Mouse (Mus musculus): ENCODE measurements at regions not wholly inside any gene's neighbourhood (a gene's known extent, or its start where the extent isn't known, plus 50 kb on each side); places are given as distances from the start of the nearest gene placed in this dataset.

DNA sequence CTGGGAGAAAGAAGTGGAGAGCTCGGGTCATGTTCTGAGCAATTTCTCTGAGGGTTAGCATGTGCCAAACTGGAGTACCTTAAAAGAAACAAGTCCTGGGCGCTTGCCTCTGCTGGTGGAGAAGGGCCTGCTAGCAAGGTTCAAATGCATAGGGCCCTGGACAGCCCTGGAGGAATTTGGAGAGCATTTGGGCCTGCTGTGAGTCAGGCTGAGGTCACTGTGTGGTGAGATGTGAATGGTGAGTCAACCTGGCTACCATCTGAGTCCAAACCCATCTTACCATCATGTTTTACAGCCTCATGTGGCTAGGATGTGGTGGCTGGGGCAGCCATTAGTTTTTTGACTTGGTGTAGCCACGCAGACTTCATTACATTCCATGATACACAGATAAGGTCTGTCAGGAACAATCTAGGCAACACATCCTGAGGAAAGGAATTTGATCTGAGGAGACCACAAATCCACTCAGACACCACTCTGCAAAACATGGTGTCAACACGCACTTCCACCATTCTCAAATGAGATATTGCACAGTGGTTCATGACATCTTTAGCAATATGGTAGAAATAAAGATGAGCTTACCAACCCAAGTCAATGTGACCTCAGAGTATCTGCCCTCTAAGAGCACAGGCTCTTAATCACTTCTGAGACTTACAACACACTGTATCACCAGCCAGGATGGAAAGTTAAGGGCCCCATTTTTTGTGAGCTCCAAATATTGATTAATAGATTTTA is 83.1 kb downstream of the Thbs2 start:
- DNase-seq, result no peak

DNA sequence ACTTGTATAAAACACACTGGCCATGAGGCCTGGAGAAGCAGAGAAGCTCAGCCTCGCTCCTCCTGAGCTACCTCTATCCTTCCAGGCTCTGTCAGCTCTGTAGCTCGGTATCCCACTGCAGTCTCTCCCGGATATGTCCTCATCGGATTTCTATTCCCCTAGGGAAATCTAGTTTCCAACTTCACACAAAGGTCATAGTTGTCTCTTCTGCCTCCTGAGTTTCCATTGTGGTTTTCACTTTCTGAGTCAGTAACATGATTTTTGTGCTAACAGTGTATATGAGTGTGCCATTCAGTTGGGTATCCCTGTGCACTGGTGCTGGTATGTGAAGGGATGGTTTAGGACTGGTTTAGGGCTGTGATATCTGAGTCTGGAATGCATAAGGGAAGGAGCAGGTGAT is 85.2 kb downstream of the Thbs2 start:
- no peak for DNase-seq

DNA sequence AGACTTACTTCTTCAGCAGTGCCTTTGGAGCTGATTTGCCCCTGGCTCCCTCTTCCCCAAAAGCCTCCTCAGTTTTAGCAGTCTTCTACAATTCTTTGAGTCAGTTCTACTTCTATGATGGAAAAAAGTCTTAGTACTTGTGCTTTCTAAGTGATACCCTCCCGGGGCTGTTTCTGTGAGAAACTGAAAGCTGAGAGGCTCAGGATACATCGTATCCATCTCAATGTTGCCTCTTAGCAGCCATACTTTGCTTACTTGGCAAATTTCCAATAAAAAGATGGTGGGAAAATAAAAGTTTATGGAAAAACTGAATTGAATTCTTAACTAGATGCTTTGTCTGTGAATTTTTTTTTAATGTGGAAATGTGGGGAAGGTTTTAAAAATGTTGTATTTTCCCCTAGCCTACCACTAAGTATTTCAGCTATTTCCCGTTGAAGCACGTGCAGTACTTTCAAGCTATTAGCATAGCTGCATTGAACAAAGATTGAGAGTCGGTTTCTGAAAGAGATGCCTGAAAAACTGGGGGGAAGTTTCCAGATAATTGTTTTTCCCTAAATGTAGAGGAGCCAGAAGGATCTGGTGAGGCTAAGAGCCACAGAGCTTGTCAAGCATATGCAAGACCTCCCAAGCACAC is 87.6 kb downstream of the Thbs2 start:
- DNase-seq, result no peak

DNA sequence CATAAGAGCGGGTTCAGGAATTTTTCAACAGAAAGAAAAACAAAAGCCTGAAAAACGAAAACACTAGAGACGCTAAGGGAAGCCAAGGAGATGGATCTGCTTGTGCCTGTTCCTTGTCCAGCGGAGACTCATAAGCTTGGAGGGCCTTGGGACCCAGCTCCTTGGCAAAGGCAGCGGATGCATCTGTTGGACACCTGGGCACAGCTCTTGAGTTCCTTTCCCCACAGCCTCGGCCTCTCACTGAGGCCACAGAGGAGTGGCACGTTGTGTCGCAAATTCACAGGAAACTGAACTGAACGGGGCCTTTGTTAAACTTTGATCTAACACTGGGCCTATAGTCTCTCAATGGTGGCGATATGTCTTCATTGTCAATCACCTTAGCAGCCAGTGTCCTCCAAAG is 94.4 kb downstream of the Thbs2 start:
- DNase-seq, result no peak

DNA sequence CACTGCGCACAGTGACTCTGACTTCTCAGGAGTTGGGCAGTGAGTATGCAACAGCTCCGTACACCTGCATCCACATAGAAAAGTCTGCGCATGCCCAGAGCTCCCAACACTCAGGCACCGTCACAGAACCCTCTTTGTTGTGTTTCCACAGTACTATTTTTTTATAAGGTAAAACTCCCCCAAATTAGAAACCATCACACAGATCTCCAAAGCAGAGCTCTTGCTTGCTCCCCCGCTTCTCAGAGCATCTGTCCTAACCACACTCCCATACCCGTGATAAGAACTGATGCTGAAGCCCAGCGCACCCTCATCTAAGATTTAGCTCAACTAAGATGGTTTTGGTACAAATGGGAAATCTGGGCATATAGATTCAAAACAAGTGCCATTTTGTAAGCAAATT is 97.6 kb downstream of the Thbs2 start:
- DNase-seq, result no peak

DNA sequence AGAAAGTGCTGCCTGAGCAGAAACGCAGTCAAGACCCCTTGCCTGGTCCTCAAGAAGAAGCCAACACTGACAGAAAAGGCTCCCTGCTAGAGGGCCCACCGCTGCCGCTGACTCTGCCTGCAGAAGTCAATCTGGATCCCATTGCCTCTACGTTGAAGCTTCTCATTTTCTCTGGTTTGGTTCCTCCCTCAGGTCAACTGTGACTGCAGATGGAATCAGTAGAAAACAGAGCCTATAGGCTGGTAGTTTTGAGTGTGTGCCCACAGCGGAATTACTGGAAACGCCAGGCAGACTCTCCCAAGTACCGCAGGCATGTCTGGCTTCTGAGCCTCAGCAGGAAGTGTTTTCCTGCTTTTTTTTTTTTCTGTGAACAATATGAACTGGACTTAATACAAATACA is 98.5 kb downstream of the Thbs2 start:
- no peak for DNase-seq

DNA sequence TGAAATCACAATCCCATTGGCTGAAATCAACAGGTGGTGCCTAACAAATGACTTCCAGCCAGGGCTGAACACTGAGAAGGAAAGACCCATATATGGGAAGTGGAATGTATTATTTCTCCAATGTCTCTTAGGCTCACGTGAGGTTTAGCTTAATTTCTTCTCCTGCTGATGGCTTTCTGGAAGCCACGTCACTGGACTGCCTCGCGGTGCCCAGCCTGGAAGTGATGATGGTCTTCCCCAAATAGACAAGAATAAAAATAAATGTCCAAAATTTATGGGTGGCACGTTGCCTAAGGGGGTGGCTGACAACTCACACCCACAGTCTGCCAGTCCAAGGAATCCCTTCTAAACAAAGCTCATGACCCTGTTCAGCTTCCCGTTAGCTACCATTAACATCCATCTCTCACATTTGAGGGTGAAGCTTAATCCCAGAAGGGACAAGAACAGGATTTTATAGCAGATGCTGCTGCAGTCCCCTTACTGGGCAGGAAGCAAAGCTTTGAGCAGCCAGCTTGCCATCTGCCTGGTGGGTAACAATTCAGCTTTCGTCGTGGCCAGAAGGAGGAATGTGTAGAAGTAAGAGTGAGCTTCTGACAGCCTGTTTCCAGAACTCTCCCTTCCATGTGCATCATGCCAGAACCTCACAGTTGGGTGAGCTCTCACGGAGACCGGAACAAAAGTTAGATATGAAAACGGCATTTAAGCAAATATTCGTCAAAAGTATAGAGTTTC is 105.8 kb downstream of the Thbs2 start:
- peak; percentile 33 for DNase-seq

DNA sequence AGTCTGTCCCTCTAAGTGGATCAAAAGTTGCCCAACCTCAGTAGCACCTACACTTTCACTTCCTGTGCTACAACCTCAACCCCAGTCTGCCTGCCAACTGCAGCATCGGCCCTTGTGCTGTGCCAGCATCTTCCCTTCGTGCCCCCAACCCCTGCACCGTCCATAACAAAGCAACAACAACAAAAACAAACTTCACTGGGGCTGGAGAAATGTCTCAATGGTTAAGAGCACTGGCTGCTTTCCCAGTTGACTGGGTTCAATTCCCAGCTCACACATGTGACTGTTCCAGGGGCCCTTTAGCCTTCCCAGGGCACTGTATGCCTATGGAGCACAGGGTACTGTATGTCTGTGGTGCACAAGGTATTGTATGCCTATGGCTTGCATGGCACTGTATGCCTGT is 114.4 kb downstream of the Thbs2 start:
- no peak for DNase-seq

DNA sequence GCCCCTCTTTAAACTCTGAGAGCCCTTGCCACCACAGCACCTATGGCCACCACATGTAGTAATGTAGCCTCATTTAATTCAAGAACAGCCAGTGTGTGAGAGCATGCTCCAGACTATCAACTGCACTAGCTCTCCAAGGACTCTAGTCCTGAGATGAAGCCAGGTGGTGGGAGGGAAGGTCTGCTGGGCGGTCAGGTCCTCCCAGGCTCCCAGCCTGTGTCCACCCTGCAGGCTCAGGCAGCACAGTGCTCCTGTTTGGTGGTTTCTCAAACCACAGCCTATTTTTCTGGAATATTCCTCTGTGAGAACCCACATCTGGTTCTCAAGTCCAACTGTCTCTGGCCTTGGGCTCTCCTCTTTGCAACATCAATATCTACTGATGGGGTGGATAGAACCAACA is 115.3 kb downstream of the Thbs2 start:
- no peak for DNase-seq

DNA sequence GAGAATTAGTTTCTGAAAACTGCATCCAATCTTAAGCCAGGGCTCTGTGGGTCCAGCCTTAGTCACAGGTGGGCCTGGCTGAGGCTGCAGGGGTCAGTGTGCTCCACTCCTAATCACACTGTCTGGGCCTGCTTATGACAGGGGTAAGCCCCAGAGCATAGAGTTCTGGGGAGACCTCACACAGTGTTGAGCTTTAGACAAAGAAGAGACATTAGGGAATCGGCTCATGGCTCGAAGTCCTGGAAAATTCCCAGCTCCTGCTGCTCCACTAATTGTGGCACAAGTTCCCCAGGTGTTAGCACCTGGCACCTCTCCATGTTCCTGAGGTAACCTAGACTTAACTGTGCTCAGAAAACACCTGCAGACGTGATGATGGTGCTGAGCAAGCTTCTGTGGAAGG is 115.8 kb downstream of the Thbs2 start:
- DNase-seq, result no peak

DNA sequence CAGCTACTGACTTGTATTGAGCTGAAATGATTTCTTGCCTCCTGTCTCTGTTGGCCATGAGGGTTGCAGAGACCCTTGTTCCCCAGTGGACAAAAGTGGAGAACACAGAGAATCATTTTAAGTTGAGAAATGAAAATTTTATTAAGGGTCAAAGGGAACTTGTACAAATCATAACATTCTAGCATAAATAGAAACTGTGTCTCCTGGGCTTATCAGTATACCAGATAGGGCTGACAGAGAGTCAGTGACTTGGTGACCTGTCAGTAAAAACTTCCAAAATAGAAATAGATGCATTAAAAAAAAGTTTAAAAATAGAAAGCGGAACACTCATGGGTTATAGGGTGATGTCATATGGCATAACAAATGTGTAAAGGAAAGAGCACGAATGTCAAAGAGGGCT is 117.9 kb downstream of the Thbs2 start:
- DNase-seq, result no peak

DNA sequence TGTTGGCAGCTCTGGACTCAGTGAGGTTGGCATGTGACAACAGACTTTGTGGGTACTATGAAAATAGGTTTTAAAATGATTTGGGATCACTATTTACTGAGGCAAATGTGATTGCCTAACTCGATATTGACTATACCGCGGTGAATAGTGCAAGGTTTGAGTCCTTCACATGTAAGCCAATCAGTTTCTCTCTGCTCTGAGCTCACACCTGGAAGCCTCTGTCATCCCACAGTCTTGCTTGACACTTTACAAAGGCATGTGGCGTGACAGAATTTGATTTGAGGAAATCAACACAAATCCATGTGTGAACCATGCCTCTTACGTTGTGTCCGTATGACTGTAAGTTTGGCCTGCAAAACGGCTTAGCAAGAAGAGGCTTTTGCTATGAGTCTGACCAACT is 122.9 kb downstream of the Thbs2 start:
- no peak for DNase-seq

DNA sequence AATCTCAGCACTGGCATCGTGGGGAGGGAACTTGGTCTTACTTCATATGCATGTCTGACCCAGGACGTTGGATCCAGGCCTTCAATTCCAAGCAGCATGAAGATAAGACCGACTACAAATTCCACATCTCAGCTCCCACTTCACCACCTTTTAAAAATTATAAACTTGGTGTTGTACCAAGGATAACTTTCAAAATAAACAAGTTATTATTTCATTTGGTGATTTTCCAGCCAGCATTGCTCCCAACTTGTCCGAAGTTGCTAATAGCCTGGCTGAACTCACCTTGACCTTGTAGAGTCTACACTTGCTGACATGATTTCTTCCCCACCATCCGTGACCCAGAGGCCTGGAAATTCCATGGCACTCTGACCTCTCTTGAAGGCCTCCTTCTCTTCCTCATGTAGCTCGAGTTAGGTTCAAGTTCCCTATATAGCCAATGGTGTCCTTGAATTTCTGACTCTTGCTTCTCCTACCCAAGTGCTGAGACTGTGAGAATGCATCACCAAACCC is 123.7 kb downstream of the Thbs2 start:
- DNase-seq, result no peak

DNA sequence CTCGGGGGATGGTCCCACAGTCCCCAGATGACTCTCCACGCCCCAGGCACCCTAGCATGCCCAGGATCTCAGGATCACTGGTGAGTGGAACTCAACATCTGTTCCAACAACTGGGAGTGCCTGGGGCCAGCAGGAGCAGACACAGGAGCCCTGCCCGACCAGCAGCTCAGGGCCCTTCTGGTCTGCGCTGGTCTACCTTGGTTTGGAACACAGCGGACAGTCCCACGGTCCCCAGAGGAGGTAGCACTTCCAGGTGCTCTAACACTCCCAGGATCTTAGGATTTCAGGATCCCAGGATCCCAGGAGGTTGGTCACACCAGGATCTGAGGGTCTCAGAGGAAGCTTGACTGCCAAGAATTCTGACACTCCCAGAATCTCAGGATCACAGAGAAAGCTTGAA is 131.8 kb downstream of the Thbs2 start:
- no peak for DNase-seq

DNA sequence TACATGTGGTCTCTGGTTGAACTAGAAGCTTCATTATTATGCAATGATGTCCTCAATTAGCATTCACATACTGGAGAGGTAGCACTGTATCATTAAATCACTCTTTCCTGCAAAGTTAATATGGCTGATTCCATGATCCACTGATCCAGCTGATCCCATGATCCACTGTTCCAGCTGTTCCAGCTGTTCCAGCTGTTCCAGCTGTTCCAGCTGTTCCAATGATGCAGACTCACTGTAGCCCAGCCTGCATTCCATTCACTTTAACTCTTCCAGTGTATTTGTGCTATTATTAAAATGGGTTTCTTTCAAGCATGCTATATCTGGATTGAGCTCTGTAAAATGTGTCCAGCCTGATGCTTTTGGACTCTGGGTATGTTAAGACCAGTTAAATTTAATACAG is 136.8 kb downstream of the Thbs2 start:
- no peak for DNase-seq

DNA sequence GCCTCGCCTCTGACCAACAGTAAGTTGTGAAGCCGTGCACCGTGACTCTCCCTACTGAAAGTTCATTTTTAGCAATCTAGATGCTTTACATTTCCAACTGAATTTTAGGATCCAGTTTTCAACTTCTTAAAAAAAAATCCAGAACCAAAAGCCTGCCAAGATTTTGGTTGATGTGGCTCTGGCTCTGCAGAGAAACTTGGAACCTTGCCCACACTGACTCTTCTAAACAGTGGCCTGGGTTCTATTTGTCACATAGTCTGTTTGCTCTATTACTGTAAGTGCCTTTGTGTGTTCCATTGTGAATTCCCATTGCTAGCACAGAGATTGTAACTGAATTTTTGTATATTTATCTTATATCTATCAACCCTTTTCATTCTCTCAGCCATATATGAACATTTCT is 140.8 kb downstream of the Thbs2 start:
- DNase-seq, result no peak

DNA sequence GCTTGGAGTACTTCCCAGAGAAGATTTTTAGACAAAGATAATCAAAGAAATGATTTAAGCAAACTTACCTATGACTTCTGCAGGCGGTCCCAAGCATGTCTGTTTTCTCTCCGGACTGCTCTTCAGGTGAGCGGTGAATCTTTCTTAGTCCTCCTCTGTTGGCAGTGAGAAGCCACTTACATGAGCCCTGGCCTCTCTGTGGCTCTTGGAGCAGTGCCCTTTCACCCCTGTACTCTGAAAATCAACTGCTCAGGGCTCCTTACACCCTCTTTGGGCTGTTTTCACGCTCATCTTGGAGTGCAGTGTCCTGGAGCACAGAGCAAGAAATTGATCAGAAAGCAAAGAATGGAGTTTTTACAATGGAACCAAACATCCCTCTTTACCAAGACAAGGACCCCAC is 142.0 kb downstream of the Thbs2 start:
- no peak for DNase-seq

DNA sequence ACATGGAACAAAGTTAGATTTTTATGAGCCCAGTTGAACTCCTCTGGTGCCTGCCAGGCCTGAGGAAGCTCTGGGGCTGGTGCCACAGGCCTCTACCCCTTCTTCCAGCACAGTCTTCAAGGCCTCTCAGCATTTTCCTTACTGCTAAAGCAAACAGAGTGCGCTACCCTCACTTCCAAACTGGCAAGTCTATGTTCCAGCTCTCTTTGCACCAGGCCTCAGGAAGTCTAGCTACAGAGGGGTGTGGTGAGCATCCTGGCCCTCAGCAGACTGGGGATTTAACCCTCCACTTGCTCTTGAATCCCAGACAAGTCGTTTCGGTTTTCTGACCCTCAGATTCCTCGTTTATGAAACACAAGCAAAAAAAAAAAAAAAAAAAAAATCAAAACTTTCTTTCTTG is 142.4 kb downstream of the Thbs2 start:
- no peak for DNase-seq

DNA sequence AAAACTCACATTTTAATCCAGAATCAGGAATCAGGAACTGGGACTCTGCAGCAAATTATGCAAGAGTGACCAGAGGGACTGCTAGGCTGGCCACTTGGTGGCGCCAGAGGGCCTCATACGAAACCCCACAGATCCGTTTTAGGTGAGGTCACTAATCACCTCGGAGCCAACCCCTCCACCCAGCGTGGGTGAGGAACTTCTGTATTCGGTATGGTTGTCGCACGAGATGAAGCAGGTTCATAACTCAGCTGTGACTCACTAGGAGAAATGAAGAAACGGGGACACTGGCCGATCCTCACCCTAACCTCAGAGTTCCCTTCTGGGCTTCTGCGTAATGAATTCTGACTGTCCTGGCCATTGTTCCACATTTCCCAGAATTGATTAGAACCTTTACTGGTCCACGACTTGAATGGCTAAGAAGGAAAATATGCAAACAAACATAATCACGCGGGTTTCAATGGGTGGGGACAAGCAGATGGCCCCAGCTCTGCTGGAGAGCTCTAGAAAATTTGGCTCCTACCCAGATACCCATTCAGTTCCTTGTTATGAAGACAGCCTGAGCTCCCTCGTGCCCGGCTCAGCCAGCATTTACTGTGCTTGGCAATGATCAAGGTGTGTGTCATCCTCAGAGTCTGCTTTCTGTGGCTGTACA is 148.1 kb downstream of the Thbs2 start:
- DNase-seq, result peak; percentile 83

DNA sequence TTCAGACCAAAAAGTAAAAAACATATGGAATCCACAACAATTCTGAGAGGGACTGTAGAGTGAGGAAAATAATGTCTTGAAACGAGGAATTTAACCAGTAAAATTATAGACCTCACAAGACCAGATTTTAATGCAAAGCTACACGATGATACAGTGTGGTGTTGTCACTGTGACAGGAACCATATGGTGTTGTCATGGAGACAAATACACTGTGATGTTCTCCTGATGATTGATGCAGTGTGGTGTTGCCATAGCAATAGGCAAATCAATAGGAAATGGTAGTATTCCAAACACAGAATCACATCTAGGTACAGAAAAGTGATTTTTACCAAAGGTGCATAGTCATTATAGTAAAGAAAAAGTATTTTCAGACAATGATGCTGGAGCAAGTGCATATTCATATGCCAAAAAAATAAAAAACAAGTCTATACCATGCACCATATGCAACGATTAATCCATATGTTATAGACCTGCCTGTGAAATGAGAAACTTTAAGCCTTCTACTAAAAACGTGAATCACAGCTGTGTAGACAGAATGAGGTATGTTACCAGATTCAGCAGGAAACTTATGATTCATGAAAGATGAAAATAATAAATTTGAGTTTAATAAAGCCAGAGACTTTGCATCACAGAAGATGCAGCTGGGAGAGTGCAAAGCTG is 149.6 kb downstream of the Thbs2 start:
- DNase-seq, result no peak

DNA sequence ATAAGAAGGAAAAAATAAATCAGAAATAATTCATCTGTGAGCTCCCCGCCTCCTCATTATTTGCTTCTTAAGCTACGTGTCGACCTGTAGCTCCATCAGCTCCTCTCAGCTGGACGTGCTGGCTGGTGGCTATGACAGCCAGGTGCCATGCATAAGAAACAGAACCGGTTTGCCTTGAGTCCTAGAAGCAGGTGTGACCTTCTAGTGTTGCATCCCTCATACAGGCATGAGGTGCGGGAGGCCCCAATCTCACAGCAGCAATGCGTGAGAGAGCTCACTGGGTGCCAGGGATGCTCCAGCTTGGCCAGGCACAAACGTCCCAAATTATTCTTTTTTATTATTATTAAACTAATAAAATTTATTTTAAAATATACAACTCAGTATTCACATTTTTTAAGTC is 153.0 kb downstream of the Thbs2 start:
- no peak for DNase-seq

DNA sequence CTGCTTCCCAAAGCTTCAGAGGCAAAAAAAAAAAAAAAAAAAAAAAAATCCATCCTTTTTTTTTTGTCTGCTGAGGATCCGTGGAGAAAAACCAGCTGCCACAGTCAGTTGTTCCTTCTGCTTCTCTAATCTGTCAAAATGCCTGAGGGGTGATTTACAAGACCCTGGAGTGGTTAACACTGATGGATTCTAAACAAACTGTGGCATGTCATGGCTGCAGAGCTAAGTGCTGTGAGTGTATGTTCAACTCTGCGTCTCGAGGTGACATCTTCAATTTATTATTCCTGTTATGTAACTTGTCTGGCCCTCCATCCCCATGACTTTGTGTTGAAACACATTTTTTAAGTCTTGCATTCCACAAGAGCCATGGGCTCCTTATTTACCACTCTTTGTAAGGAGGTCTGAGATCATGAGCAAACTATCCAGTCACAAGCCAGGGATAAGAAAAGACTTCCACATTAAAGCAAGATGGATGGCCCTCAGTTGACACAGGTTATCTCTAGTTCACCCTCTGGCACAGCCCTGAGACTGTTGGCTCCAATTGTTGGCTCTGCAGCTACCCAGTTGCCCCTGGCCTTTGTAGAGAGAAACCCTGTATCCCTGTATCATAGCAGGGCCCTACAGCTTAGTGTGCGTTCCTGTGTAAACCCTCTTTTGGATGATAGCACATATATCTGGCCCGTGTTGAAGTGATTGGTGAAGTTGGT is 153.6 kb downstream of the Thbs2 start:
- DNase-seq, result no peak

All from right cerebral cortex, postnatal 4 days (tissue).